Mouse (Mus musculus) lung, postnatal 0 days (tissue): Measurements from ENCODE around the gene Ube2r2.

Experiments
- CTCF ChIP-seq: IDR thresholded peaks from 2 replicates; pipeline ENCODE4 v1.5.1; 2016; ENCODE audit warnings: antibody characterized with exemption, mild to moderate bottlenecking
- EP300 ChIP-seq: IDR thresholded peaks from 2 replicates; pipeline ENCODE4 v1.6.1; 2016; ENCODE audit warnings: antibody characterized with exemption, mild to moderate bottlenecking, control low read depth

DNA sequence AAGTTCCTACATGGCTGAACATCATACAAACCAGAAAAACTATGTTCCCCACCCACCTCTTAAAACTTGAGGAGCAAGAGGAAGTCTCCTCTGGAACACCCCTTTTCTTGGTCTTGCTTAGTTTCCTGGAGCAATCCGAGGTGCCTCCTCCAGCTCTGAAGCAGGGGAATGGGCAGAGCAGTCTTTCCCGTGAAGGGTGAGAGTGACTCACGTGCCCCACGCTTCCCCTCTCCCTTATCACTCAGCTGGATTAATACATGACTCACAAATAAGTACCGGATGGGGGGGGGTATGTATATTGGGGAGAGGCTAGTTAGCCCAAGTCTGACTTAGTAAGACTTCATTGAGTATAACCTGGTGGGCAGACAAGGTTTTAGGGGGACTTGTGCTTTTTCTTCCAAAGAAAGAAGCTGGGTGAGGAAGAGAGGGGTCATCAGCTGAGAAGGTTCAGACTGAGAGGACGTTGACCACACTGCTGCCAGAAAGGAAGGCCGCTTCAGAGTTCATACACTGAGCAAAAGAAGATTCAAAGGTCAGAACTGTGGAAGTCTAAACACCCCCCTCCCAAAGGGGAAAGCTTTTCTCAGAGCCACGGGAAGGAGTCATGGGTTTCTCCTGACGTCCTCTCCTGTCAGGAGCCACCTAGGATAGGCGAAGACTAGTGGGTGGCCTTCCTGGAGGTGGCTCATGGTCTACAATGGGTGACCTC, 26.7 kb upstream of the Ube2r2 start:
- TF ChIP-seq CTCF (no peak), EP300 (no peak)
